Mouse (Mus musculus) heart, adult 8-10 months (tissue): ENCODE measurements around the gene Rps27rt. TPM values are rescaled to one million over a fixed set of nuclear protein-coding genes. Genes with fewer than 3 reads are reported as not detected.
A peak's percentile ranks its signal among the peaks of the same experiment; 100 is the strongest.
"Not testable (repeated sequence)": the region's sequence is repeated elsewhere in the genome, so short reads cannot be mapped to it uniquely, and the experiment has no call there.

ENCODE experiments used
- DNase-seq: peaks from one replicate; pipeline ENCODE4 v3.0.0; 2022; ENCODE audit warnings: low spot score
- total RNA-seq, 4 experiments: library from RNA; stranded (reverse); gene quantifications; 2 replicates each; pipeline ENCODE4 v1.2.4; 2022

Rps27rt gene
- total RNA-seq, 4 experiments from 2014 or later, result 9.8 to 31.3 (median 20.9) TPM

DNA sequence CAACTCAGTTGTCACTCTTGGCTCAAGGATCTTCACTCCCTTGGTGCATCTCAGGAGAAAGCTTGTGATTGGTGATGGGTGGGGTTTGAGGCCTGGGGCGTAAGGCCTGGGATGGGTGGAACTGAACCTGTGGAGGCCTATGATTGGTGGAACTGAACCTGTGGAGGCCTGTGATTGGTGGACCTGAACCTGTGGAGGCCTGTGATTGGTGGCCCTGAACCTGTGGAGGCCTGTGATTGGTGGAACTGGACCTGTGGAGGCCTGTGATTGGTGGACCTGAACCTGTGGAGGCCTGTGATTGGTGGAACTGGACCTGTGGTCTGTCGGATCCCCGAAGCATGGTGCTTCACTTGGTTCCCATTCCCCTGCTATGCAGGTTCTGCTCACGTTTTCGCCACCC is 3.2 kb upstream of the Rps27rt start:
- DNase-seq, result no peak

DNA sequence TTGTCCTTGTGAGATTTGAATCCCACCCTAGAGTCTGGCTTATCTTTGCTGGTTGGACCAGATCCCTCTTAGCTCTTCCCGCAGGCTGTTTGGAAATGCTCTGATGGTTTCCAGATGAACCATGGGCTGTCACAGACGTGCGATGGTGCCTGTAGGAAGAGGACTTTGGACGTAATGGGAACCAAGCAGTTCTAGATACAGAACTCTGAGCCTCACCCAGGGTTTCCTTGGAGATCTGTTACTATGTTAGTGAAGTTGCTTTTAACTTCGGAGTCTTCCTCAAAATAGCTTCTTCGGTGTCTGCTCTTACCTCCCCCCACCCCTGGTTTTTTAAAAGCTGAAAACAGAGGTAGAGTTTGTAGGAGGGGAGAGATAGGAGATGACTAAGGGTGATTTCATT is 2.6 kb downstream of the Rps27rt start:
- no peak for DNase-seq

DNA sequence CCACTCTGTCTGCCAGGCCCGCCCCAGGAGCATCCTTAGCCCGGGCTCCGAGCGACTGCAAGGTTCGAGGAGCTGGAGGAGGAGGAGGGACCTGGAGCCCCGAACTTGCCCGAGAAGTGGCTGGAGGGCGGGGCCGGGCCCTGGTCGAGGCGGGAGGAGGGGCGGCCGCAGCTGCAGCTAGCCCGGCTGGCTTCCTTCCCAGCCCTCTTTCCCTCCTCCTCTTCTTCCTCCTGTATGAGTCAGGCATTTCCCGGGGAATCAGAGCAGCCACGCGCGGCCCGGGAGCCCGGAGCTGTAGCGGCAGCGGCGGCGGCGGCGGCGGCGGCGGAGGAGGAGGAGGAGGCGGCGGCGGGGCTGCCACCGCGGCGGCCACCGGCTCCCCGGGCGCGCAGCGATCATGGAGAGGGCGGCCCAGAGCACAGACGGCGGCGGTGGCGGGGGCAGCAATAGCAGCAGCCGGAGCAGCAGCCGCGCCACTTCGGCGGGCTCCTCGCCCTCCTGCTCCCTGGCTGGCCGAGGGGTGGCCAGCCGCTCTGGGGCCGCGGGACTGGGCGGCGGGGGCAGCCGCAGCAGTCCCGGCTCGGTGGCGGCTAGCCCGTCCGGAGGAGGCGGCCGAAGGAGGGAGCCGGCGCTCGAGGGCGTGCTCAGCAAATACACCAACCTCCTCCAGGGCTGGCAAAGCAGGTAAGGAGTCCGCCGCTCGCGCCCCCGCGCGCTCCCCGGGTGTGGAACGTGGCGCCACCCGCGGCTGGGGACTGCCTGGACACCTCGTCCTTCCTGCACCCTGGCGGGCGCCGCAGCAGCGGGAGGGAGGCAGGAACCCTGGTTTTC is 4.0 kb downstream of the Rps27rt start, which contains the start of gene Osbpl10:
TSS of gene Osbpl10 (plus strand) at position 289 of the 831 bp plus-strand sequence.
- peak; percentile 88 for DNase-seq

DNA sequence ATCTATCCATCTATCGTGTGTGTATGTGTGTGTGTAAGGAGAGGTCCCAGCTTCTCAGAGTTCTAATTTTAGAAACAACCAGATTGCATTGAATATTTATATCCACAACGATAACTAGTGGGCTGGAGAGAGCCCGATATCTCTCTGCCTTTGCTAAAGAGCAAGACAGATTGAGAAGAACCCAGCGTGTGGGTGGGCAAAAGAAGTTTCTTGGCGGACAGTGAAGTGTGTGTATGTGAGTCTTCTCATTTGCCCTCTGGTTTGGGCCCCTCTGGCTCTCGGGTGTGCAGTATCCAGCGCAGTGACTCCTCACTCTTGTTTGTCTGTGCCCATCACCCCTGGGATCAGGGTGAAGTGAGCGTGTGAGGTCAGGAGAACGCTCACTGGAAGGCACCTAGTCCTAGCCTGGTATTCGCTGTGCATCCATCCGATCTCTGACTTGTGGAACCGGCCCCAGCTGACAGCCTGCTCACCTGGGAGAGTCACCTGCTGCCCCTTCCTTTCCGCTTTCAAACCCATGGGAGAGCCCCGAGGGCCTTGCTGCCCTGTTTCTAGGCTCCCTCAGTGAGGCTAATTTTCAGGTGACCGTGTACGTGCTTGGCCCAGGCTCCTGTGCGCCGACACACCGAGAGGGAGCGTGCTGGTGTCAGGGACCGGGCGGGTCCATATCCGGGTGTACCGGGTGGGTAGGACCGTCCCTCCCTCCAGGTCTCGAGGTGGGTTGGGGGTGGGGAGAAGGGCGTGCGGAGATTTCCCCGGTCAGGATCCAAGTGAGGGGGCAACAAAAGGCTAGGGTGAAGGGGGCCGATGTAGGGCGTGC is 4.9 kb downstream of the Rps27rt start:
- DNase-seq, result no peak

DNA sequence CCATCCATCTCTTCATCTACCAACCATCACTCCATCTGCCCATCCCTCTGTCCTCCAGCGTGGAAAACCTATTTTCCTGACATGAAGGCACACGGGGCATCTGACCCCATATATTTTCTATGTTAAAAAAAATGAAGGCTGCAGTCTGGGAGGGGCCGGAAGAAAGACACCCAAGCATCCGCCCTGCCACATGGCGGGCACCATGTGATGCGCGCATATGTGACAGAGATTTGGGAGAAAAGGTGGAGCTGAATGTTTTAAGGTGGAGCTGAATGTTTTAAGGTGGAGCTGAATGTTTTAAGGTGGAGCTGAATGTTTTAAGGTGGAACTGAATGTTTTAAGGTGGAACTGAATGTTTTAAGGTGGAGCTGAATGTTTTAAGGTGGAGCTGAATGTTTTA is 16.3 kb downstream of the Rps27rt start:
- not testable (repeated sequence) for DNase-seq

DNA sequence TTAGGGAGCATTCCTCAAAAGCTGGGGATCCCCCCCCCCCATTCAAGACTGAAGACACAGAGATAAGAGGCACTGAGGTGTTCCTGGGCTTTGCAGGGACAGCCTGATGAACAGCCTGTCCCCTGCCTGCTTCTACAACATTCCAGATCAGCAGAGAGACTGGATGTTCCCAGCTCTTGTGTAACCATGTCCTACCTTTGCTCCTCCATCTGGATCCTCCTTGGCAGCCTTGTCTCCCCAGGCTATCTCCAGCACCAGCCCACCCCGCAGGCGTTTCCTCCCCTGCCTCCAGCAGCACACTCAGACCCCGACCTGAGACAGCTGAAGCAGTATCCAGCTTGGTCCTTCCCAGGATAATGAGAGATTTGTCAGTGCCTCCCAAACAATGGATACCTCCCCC is 18.4 kb downstream of the Rps27rt start:
- DNase-seq, result no peak

DNA sequence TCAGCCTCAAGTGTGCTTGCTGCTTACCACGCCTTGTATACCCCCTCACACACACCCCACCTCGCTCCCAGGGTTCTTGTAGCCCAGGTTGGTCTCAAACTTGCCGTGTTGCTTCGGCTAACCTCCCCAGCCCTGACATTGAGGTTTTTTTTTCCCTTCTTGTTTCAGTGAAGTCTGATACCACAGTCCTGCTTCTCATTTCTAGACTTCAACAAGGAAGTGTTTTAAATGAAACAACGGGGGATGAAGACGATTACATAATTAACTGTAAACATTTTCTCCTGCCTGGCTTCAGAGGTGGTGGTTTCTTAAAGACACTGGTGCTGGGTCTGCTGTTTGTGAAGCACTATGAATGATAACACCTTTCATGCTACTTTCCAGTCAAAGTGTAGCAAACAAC is 21.7 kb downstream of the Rps27rt start:
- DNase-seq, result no peak

DNA sequence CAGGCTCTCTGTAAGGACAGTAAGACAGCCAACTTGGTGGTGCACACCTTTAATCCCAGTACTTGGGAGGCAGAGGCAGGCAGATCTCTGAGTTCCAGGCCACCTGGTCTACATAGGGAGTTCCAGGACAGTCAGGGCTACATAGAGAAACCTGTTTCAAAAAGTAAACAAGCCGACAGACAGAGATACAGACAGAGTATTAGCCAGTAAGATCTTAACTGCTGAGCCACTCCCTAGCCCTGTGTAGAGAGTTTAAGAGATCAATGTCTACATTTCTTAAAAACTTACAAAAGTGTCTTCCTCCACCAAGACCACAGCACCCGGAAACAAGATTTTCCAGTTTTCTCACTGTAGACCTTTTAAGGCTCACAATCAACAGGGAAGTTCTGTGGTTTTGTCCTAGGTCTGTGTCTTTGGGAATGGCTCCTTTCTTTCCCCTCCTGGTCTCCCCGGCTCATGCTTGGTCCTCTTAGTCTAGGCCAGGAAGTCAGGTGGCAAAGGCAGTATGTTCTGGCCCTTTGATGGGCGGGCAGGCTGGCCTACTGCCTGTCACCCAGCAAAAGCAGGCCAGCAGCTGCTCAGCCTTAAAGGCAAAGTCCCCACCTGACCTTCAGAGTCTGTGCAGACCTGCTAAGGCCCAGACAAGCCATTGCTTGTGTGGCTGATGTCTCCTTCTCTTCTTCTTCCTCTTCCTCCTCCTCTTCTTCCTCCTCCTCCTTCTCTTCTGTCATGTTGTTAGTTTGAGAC is 22.3 kb downstream of the Rps27rt start:
- DNase-seq, result peak; percentile 35

DNA sequence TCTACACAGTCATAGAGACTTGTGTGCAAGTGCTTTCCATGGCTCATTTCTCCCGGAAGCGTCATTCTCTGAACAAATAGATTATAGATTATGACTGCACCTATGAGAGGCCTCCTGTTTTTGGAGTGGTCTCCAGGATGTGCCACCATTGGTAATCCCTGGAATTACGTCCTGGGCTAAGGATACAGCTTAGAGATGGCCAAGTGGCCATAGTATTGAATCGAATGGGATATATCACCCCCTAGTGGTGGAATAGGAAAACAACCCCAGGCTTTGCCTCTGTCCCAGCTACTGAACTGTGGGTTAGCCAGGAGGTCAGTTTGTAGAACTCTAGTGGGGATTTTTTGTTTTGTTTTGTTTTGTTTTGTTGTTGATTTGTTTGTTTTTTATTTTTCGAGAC is 25.6 kb downstream of the Rps27rt start:
- DNase-seq, result peak; percentile 55

DNA sequence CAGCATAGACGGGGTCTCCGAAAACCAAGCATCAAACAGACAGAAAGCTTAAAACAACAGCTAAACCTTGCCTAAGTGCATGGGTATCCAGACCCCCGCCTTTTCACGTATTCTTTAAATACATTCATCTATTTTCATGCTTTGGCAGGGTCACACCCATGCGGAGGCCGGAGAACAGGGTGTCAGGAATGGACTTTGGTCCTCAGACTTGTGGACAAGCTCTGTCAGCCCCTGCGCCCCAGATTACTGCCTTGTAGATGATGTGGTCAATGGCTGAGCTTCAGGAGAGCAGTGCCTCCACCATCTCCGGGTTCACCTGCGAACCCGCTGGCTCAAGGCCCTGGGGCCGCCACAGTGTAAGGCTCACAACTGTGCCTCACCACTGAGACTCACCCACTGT is 27.2 kb downstream of the Rps27rt start:
- no peak for DNase-seq

DNA sequence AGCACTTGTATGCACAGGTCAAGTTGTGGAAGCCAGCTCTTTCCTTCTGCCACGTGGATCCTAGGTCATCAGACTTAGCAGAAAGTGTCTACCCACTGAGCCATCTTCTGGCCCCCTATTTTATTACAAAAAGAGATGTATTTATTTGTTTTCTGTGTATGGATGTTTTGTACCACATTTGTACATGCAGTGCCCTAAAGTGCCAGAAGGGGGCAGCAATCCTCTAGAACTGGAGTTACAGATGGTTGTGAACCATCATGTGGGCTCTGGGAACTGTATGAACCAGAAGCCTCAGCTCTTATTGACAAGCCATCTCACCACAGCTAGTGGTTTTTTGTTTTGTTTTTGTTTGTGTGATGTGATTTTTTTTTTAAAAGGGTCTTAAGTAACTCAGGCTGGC is 29.7 kb downstream of the Rps27rt start:
- DNase-seq, result no peak

DNA sequence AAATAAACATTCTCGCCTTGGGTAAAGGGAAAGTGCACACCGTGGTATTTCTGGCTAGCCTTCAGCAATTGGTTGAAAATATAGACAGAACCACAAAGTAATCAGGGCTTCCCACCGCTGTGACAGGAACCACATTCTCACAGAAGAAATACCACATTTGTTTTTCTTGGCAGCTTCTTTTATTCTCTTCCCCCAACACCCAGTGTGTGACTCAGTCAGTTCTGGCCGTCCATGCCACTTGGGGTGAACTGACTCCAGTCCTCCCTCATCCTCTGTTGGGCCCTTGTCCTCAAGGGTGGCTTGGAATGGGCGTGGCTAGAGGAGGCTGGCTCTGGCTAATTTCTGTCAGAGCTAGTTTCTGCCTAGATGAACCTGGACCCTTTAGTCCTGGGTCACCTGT is 34.1 kb downstream of the Rps27rt start:
- peak; percentile 20 for DNase-seq

DNA sequence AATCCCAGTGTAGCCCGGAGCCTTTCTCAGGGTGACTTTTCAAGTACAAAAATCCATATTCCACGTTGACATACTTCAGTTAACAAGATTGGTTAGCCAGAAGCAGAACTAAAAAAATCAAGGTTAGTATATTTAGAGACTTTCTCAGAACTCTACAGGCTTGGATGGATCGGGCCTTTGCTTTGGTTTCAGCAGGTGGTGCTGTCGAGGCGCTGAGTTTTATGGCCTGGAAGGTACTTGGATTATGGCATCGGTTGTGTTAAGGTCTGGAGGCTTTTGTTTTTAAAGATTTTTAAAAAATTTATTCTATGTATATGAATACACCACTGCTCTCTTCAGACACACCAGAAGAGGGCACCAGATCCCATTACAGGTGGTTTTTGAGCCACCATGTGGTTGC is 37.0 kb downstream of the Rps27rt start:
- no peak for DNase-seq

DNA sequence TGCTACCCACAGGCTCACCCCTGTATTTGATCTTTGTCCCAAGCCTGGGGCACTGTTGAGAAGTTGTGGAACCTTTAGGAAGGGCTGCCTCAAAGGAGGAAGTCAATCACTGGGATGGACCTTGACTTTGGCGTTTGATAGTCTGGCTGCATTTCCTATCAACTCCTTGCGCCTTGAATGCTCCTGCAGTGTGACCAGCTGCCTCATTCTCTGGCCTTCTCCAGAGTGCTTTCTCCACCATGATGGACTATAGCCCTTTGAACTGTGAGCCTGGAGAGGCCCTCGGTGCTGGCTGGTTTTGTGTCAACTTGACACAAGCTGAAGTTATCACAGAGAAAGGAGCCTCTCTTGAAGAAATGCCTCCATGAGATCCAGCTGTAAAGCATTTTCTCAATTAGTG is 37.9 kb downstream of the Rps27rt start:
- DNase-seq, result no peak

DNA sequence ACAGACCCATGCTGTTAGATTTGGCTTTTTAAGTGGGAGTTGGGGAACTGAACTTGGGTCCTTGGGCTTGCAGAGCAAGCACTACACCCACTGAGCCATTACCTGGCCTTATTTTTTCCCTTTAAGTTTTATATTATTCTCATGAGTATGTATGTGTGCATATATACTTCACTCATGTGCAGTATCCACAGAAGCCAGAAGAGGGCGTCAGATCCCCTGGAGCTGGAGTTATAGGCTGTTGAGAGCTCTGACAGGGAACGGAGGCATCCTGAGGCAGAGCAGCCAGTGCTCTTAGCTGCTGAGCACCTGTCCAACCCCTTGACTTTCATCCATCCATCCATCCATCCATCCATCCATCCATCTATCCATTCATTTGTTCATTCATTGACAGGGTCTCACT is 45.9 kb downstream of the Rps27rt start:
- no peak for DNase-seq

DNA sequence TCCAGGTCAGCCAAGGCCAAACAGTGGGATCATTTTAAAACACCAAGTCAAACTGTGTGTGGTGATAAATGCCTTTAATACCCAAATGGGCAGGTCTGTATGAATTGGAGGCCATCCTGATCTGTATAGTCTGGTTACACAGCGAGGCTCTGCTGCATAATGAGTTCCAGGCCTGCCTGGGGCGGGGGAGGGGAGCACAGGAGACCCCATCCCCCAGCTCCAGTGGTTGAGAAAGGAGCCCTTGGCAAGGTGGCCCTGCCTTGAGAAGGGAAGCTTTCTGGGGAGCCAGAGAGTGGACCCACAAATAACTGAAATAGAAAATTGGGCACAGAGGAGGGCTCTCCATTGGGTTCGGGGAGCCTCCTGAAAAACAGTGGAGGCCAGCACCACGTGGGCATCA is 47.2 kb downstream of the Rps27rt start:
- DNase-seq, result no peak

DNA sequence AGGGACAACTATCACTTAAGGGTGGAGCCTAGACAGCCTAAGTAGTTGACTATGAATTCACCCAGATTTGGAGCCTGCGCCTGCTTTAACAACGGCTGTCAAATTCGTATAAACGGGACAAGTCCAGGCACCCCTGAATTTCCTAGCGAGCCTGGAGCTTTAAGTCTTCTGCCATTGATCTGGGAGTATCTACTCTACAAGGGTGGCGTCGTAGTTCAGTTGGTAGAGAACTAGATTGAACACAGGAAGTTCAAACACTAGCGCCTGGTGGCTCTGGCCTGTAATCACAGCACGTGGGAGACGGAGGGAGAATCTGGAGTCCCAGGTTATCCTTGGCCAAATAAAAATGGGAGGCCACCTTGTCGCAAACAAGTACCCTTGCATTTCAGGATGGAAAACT is 48.3 kb downstream of the Rps27rt start:
- no peak for DNase-seq

DNA sequence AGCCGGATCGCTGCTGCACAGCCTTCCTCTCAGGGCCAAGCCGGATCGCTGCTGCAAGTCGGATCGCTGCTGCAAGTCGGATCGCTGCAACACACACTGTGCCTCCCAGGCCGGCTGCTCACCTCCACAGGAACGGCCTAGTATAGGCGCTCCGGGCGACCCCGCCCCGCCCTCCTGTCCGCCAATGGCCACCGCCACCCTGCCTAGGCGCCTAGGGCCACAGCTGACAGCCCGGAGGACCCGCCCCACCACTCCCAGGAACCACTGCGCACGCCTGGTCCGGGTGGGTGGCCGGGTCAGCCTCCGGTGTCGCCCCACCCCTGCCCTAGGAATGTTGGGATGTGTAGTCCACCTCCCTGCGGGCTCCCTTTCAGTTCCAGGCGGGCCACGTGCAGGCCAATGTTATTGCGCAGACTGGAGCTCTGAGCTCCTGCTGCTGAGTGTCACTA is 48.8 kb downstream of the Rps27rt start, which contains the start of gene Gpd1l:
TSS of gene Gpd1l (minus strand) at position 265 of the 449 bp plus-strand sequence.
- peak; percentile 97 for DNase-seq

DNA sequence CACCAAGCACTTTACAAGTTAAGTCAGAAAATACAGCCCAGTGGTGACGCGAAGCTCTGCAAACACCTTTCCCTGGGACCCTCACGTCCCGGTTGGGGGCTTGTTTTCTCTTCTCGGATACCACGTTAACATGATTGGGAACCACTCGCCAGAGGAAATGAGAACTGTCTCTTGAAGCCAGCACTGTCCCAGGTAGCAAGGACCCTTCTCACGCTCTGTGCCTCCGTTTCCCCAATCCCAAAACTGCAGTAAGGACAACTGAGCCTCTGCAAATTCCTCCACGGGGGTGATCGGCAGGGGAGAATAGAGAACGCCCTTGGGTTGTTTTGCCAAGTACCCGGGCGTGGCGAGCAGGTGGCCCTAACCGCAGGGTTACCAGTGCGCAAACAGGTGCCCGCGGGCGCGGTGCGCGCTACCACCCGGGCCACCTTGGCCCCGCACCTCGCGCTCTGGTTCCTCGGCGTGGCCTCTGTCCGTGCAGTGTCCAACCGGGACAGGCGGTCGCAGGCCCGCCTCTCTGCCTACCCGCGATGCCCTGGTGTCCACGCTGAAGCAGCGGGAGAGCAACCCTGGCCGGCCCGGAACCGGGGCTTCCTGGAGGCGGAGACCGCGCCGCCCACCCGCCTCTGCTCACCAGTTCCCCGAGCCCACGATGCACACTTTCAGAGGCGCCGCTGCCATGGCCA is 49.4 kb downstream of the Rps27rt start:
- DNase-seq, result no peak

DNA sequence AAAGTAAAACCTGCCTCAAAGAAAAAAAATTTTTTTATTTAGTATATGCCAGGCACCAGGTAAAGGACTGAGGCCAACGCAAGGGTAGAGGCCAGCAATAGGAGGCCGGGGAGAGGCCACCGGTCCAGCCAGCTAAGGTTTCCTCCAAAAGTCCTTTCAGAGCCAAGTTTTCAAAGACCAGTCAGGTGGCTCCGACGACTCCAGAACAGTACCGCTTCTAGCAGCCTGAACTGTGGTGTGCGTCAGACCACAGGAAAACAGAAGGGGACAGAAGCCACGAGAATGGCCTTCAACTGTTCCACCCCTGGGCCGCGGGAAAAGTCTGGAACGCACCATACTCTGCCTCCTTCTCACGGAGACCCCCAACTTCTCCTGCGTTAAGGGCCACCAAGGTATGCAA is 49.9 kb downstream of the Rps27rt start:
- DNase-seq, result no peak
